Mouse (Mus musculus) embryonic stem cell, embryonic (primary cell): ENCODE measurements around the gene Ephb4.

Experiments used
- CTCF ChIA-PET, 4 experiments: fragments of 300-600 bp in 2 of 4; fragments of 350-600 bp in 2 of 4; sonication (Branson Sonifier 250); formaldehyde crosslinking; loops; one replicate each; lab custom pipeline; 2022; ENCODE audit warnings: inconsistent platforms in 2 of 4; lab: Charles Lee
- POLR2A ChIA-PET, 4 experiments: fragments of 300-600 bp in 2 of 4; fragments of 350-600 bp in 2 of 4; sonication (Branson Sonifier 250); formaldehyde crosslinking; loops; one replicate each; lab custom pipeline; 2022; ENCODE audit warnings: antibody characterized with exemption in 4 of 4, inconsistent platforms in 1 of 4; lab: Charles Lee

Ephb4 gene

DNA sequence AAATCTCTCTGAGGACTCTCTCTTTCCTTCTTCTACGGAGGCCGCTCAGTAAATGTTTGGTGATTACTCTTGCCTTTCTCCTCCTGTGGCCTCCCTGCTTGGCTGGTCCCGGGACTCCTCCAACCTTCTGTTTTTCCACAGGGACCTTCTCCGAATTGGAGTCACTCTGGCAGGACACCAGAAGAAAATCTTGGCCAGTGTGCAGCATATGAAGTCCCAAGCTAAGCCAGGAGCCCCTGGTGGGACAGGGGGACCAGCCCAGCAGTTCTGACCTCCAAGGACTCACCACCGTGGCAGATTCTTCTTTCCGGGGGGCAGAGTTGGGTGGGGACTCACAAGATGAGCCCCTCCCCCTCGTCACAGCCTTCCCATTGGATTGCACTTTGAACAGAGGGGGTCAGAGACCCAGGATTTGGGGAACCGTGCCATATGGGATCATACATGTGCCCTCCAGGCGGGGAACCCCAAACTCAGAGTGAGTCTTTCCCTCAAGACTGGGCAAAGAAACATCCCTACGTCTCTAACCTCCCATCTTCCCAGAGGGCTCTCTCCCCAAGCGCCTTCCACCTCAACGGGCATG lies 23.6 kb downstream of the Ephb4 start:
- ChIA-PET CTCF (interaction anchor here in 1 of 4 experiments (0.6 to 1.2 kb wide), 2 partner anchors 16 to 40 kb away, joined by 4 to 6 read pairs; partner anchors contain the start of gene Slc12a9), POLR2A (no interaction called here)

DNA sequence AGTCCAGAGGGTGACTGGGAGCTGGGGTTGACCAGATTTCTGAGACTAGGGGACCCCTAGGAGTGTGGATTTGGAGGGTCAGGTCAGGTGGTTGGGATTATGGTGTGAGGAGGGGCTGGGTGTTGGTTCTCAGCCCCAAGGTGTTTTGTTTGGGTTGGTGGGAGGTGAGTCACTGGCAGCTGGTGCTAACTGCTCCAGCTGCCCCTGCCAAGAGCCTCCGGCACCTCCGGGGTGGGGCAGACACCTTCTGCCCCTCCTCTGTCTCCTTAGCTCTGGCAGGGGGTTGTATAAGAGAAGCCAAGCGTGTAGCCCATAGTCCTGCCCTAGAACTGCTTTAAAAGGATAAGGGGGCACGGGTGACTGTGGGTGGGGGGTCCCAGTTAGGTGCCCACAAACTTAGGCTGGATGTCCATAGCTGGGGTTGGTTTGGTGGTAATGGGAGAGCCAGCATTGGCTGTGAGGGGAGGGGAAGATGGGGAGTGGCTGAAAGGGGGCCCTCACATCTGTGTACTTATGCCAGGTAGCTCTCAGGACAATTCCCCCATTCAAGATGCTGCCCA lies 24.7 kb downstream of the Ephb4 start:
- POLR2A ChIA-PET = interaction anchor here in 2 of 4 experiments (0.5 to 1.6 kb wide), 8 partner anchors 10 to 145 kb away, joined by 3 to 8 read pairs (median 4); partner anchors contain the start of gene Ephb4 (in 1 of the 2)
- CTCF ChIA-PET = interaction anchor here in 1 of 4 experiments (0.8 to 2.9 kb wide), 4 partner anchors 26 to 109 kb away, joined by 3 to 11 read pairs (median 7); partner anchors contain the start of genes Ephb4 and Slc12a9

GRCm38 (mm10) chr5:137375627-137376026 lies 25.7 kb downstream of the Ephb4 start:
- POLR2A ChIA-PET = interaction anchor here (0.6 to 2.1 kb wide), 16 partner anchors 11 to 511 kb away, joined by 3 to 14 read pairs (median 4); partner anchors contain the start of genes Slc12a9 (in 2 of the 4) and Ephb4 (in 1 of the 4)
- CTCF ChIA-PET = interaction anchor here in 3 of 4 experiments (0.7 to 2.9 kb wide), 16 partner anchors 11 to 840 kb away, joined by 3 to 11 read pairs (median 5); partner anchors contain the start of genes Slc12a9 (in 3 of the 3), Ephb4 (in 1 of the 3) and Pop7 (in 1 of the 3)

- ChIA-PET POLR2A (interaction anchor here (0.6 to 2.1 kb wide), 23 partner anchors 12 to 512 kb away, joined by 3 to 14 read pairs (median 3); partner anchors contain the start of genes Slc12a9 (in 4 of the 4), Ephb4 (in 1 of the 4), Fis1 (in 1 of the 4) and Ufsp1 (in 1 of the 4)), CTCF (interaction anchor here (0.5 to 2.9 kb wide), 28 partner anchors 10 to 841 kb away, joined by 3 to 25 read pairs (median 5); partner anchors contain the start of genes Slc12a9 (in 3 of the 4), Ephb4 (in 1 of the 4) and Pop7 (in 1 of the 4))
Measured at GRCm38 (mm10) chr5:137376198-137376597, 26.3 kb downstream of the Ephb4 start.

GRCm38 (mm10) chr5:137376722-137377121 lies 26.8 kb downstream of the Ephb4 start:
- ChIA-PET POLR2A (interaction anchor here (0.6 to 2.1 kb wide), 22 partner anchors 12 to 424 kb away, joined by 3 to 14 read pairs (median 4); partner anchors contain the start of genes Slc12a9 (in 4 of the 4), Ephb4 (in 1 of the 4), Fis1 (in 1 of the 4) and Ufsp1 (in 1 of the 4)), CTCF (interaction anchor here (0.5 to 2.9 kb wide), 26 partner anchors 11 to 278 kb away, joined by 3 to 25 read pairs (median 5); partner anchors contain the start of genes Slc12a9 (in 3 of the 4), Ephb4 (in 1 of the 4) and Pop7 (in 1 of the 4))

DNA sequence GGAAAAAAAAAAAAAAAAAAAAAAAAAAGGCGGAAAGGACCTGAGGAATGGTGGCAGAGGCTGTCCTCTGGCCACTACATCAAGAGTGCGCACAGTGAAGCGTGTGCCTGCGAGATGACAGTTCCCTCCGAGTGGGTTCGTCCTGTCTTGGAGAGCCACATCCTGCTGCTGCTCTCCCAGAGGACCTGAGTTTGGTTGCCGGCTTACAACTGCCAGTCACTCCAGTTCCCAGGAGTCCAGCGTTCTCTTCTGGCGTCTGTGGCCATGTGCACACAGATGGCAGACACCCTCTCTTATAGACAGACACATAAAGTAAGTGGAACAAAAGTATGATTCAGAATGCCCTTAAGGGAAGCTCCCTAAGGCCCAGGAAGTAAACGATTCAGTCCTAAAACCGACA lies 27.3 kb downstream of the Ephb4 start:
- POLR2A ChIA-PET = interaction anchor here (0.6 to 2.1 kb wide), 12 partner anchors 23 to 218 kb away, joined by 3 to 14 read pairs (median 4); partner anchors contain the start of genes Slc12a9 (in 3 of the 4) and Ufsp1 (in 1 of the 4)
- CTCF ChIA-PET = interaction anchor here (0.6 to 2.9 kb wide), 16 partner anchors 11 to 279 kb away, joined by 3 to 25 read pairs (median 5); partner anchors contain the start of gene Slc12a9 (in 2 of the 4)

- CTCF ChIA-PET = interaction anchor here in 3 of 4 experiments (0.6 to 2.9 kb wide), 5 partner anchors 10 to 90 kb away, joined by 3 to 10 read pairs (median 3); partner anchors contain the start of gene Ache (in 1 of the 3)
- POLR2A ChIA-PET = interaction anchor here in 3 of 4 experiments (0.7 to 1.6 kb wide), 5 partner anchors 11 to 401 kb away, joined by 3 to 8 read pairs (median 4); partner anchors contain the start of genes Ppp1r35 (in 1 of the 3) and Ufsp1 (in 1 of the 3)
Measured at GRCm38 (mm10) chr5:137377603-137378002, 27.7 kb downstream of the Ephb4 start.

DNA sequence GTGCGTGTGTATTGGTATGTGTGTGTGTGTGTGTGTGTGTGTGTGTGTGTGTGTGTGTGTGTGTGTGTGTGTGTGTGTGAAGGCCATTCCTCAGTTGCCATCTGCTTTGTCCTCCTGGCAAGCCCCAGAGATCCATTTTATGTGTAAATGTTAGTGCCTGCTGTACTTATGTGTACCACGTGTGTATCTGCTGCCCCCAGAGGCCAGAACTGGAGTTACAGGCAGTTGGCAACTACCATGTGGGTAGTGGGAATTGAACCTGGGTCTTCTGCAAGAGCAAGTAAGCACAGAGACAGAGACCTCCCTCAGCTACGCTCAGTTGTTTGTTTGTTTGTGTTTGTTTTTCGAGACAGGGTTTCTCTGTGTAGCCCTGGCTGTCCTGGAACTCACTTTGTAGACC lies 31.2 kb downstream of the Ephb4 start:
- CTCF ChIA-PET = interaction anchor here in 3 of 4 experiments (0.7 to 1.3 kb wide), 4 partner anchors 30 to 188 kb away, joined by 3 read pairs; partner anchors contain the start of gene Slc12a9 (in 1 of the 3)
- POLR2A ChIA-PET = interaction anchor here in 1 of 4 experiments (1.1 to 1.5 kb wide), 2 partner anchors 41 to 68 kb away, joined by 3 read pairs; no protein-coding TSS in a partner anchor

GRCm38 (mm10) chr5:137383441-137383840 lies 33.5 kb downstream of the Ephb4 start:
- ChIA-PET CTCF (no interaction called here), POLR2A (no interaction called here)

- ChIA-PET CTCF (interaction anchor here in 3 of 4 experiments (0.5 to 1.0 kb wide), 5 partner anchors 11 to 1271 kb away, joined by 3 read pairs; partner anchors contain the start of gene Pop7 (in 1 of the 3)), POLR2A (interaction anchor here in 2 of 4 experiments (0.6 to 0.8 kb wide), 3 partner anchors 16 to 188 kb away, joined by 3 read pairs; no protein-coding TSS in a partner anchor)
Measured at GRCm38 (mm10) chr5:137386712-137387111, 36.8 kb downstream of the Ephb4 start.

- ChIA-PET CTCF (no interaction called here), POLR2A (interaction anchor here in 2 of 4 experiments (0.6 to 1.1 kb wide), 3 partner anchors 12 to 30 kb away, joined by 3 read pairs; no protein-coding TSS in a partner anchor)
Measured at GRCm38 (mm10) chr5:137391641-137392040, 41.7 kb downstream of the Ephb4 start.

DNA sequence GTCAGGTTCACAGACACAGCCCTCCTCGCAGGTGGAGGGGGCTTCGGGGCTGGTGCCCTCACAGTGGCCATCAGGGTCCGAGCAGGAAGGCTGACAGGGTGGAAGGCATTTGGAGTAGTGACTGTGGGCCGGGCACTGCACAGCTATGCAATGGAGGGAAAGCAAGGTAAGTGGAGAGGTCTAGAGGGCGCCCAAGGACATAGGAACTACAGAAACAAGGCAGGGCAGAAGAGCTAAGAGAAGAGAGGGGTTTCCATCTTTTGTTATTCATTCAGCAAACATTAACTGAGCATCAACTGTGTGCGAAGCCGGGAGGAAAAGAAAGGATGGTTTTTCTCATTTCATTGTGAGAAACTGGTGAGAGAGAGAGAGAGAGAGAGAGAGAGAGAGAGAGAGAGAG lies 44.5 kb downstream of the Ephb4 start:
- POLR2A ChIA-PET = interaction anchor here in 3 of 4 experiments (0.5 to 1.4 kb wide), 8 partner anchors 9 to 292 kb away, joined by 3 to 9 read pairs (median 3); partner anchors contain the start of gene Gigyf1 (in 1 of the 3)
- CTCF ChIA-PET = interaction anchor here (0.6 to 1.4 kb wide), 8 partner anchors 9 to 679 kb away, joined by 3 to 13 read pairs (median 4); no protein-coding TSS in a partner anchor

- CTCF ChIA-PET = interaction anchor here in 3 of 4 experiments (0.5 to 1.5 kb wide), 6 partner anchors 9 to 281 kb away, joined by 3 to 4 read pairs (median 4); no protein-coding TSS in a partner anchor
- POLR2A ChIA-PET = interaction anchor here in 3 of 4 experiments (0.5 to 1.0 kb wide), 5 partner anchors 10 to 480 kb away, joined by 3 to 4 read pairs (median 3); partner anchors contain the start of gene Pop7 (in 1 of the 3)
Measured at GRCm38 (mm10) chr5:137404081-137404480, 54.2 kb downstream of the Ephb4 start.

DNA sequence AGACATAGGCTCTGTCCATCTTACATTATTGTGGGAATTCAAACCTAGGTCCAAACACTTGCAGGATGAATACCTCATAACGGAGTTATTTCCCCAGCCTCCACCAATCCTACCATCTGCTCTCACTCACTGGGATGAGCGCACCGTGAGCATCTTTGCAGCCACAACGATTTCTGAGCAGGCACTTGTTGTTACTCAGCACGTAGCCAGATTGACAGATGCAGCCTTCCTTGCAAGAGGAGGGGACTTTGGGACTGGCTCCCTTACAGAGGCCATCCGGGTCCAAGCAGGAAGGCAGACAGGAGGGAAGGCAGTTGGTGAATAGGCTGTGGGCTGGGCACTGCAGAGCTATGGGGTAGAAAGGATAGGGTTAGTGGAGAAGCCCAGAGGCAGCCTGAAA lies 59.5 kb downstream of the Ephb4 start:
- ChIA-PET CTCF (interaction anchor here in 1 of 4 experiments (0.8 kb wide), 1 partner anchor 21 kb away, joined by 3 read pairs; no protein-coding TSS in a partner anchor), POLR2A (interaction anchor here in 2 of 4 experiments (0.5 to 0.7 kb wide), 3 partner anchors 76 to 102 kb away, joined by 3 read pairs; no protein-coding TSS in a partner anchor)

- POLR2A ChIA-PET = interaction anchor here in 2 of 4 experiments (0.5 to 0.7 kb wide), 3 partner anchors 75 to 101 kb away, joined by 3 read pairs; no protein-coding TSS in a partner anchor
Measured at GRCm38 (mm10) chr5:137410066-137410465, 60.2 kb downstream of the Ephb4 start.

DNA sequence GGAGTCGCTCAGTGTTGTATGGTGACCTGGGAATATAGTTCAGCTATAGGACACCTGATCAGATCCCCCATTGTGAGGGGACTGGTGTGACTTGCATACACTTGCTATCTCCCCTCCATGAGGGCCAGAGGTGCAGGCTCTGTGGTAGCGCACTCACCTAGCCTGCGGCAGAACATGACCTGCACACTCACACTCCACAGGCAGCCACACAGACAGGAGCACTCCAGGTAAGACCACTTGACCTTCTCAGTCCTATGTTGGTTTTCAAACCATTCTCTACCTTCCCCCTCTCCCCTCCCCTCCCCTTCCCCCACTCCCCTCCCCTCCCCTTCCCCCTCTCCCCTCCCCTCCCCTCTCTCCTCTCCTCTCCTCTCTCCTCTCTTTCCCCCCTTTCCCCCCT lies 60.6 kb downstream of the Ephb4 start:
- ChIA-PET CTCF (no interaction called here), POLR2A (no interaction called here)

More at GRCm38 (mm10) chr5:137410066-137410465, 60.2 kb downstream of the Ephb4 start:
- CTCF ChIA-PET = interaction anchor here in 1 of 4 experiments (0.8 kb wide), 1 partner anchor 22 kb away, joined by 3 read pairs; no protein-coding TSS in a partner anchor

DNA sequence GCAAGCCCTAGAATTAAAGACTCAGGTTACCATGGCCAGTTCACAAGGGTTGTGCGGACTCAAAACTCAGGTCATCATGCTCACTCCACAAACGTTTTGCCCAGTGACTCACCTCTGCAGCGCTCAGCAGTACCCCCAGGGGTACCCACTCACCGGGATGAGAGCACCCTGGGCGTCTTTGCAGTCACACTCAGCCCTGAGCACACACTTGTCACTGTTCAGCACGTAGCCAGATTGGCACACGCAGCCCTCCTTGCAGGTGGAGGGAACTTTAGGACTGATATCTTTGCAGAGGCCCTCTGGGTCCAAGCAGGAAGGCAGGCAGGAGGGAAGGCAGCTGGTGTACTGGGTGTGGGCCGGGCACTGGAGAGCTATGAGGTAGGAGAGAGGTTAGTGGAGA lies 61.3 kb downstream of the Ephb4 start:
- ChIA-PET POLR2A (interaction anchor here in 1 of 4 experiments (0.6 kb wide), 1 partner anchor 100 kb away, joined by 3 read pairs; no protein-coding TSS in a partner anchor), CTCF (no interaction called here)
